Mouse (Mus musculus) intestine, embryonic 14.5 days (tissue): ENCODE measurements around the gene Fhl2. TPM values are rescaled to one million over a fixed set of nuclear protein-coding genes. Genes with fewer than 3 reads are reported as not detected.

Experiments
- ATAC-seq: fragments of 200-750 bp; cut with Nextera tagmentation; replicated peaks from 2 replicates; pipeline ENCODE4 v1.8.0; 2017; ENCODE audit warnings: low read depth, moderate number of reproducible peaks, moderate TSS enrichment, moderate library complexity; ENCODE audit not compliant: low FRiP score, low TSS enrichment
- DNase-seq: peaks from one replicate; pipeline ENCODE4 v3.0.0-alpha.2; 2018; ENCODE audit warnings: low spot score
- H3K27ac ChIP-seq: fragments of 300-500 bp; sonication (generic); 2 replicates; pipeline ENCODE4 v1.5.1; 2014; ENCODE audit warnings: low read depth, mild to moderate bottlenecking, control low read depth
- H3K27me3 ChIP-seq: fragments of 300-500 bp; sonication (generic); replicated peaks from 2 replicates; pipeline ENCODE4 v1.6.1; 2014; ENCODE audit warnings: low read length, control low read depth; ENCODE audit not compliant: control insufficient read depth, insufficient read depth
- H3K36me3 ChIP-seq: fragments of 300-500 bp; sonication (generic); 2 replicates; pipeline ENCODE4 v1.6.1; 2014; ENCODE audit warnings: low read length, control low read depth; ENCODE audit not compliant: control insufficient read depth, insufficient read depth
- H3K4me1 ChIP-seq: fragments of 300-500 bp; sonication (generic); replicated peaks from 2 replicates; pipeline ENCODE4 v1.6.1; 2014; ENCODE audit warnings: low read length, control low read depth, mixed read lengths; ENCODE audit not compliant: control insufficient read depth, insufficient read depth
- H3K4me2 ChIP-seq: fragments of 300-500 bp; sonication (generic); 2 replicates; pipeline ENCODE4 v1.6.1; 2014; ENCODE audit warnings: low read length
- H3K4me3 ChIP-seq: fragments of 300-500 bp; sonication (generic); 2 replicates; pipeline ENCODE4 v1.5.1; 2014; ENCODE audit warnings: low read depth, low read length, control low read depth, mixed read lengths
- H3K9ac ChIP-seq: fragments of 300-500 bp; sonication (generic); 2 replicates; pipeline ENCODE4 v1.6.1; 2014; ENCODE audit warnings: mild to moderate bottlenecking, low read length
- H3K9me3 ChIP-seq: fragments of 300-500 bp; sonication (generic); 2 replicates; pipeline ENCODE4 v1.6.1; 2016; ENCODE audit warnings: low read length, control low read depth; ENCODE audit not compliant: control insufficient read depth
- WGBS: fragments of 180-500 bp; shearing (Covaris S2); extraction: QIAGEN DNeasy Blood & Tissue Kit; methylation state at CpG from one replicate; pipeline ENCODE4 v1.1.7; 2014; 5-methylcytosine and 5-hydroxymethylcytosine counted together
- polyA plus RNA-seq: library from polyadenylated mRNA; unstranded; fragments of >200 nt; fragmentation: Nextera tagmentation; extraction: Ambion mirVana; gene quantifications from 2 replicates; pipeline ENCODE4 v1.2.1, GENCODE M21; 2014

Gene Fhl2
- polyA plus RNA-seq, 1 experiment from 2014 or later: 60.5 TPM

DNA sequence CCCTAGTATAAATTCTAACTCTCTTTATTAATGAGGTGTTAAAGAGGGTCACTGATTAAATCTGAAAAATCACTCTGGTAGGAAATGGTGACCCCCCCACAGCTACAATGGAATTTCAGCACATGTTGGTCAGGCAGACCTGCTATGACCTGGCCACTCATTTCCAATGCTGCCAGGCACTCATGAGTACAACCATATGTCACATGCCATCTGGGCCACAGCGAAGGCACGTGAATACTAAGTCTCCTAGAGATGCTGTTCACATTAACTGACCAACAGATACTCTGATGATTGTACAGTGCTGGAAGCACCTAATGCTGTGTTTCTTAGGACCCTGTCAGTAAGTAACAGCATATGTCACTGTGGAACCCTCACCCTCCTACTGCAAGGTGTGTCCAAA lies 122.0 kb downstream of the Fhl2 start:
- DNase-seq (no peak), ATAC-seq (no peak)
- Histone ChIP-seq H3K4me3 (no peak overlapping the region), H3K4me2 (no peak overlapping the region), H3K9ac (no peak overlapping the region), H3K27ac (no peak overlapping the region), H3K9me3 (no peaks in the 10 kb centered on the region), H3K4me1 (no peaks in the 10 kb centered on the region), H3K27me3 (no peaks in the 10 kb centered on the region), H3K36me3 (peaks cover 31% of the 10 kb centered on the region)
- 91% methylated on average over 2 of the region's 2 CpGs for WGBS

Other genes starting within 250 kb of the Fhl2 start
- 6.4 and 7.0 TPM in 2 replicates for gene Gpr45, start 244.1 kb downstream of the Fhl2 start, polyA plus RNA-seq
- gene Tgfbrap1, start 98.3 kb downstream of the Fhl2 start, polyA plus RNA-seq: 12.6 and 13.4 TPM in 2 replicates
- gene AI597479, start 98.3 kb downstream of the Fhl2 start, polyA plus RNA-seq: 24.0 and 28.3 TPM in 2 replicates
- 38.1 and 38.3 TPM in 2 replicates for gene Nck2, start 247.6 kb upstream of the Fhl2 start, polyA plus RNA-seq